Mouse (Mus musculus): ENCODE measurements around the gene Chuk. TPM values are rescaled to one million over a fixed set of nuclear protein-coding genes. Genes with fewer than 3 reads are reported as not detected.

The Chuk gene
- total RNA-seq, 2 experiments from 2014 or later = 62.3 to 66.0 TPM

DNA sequence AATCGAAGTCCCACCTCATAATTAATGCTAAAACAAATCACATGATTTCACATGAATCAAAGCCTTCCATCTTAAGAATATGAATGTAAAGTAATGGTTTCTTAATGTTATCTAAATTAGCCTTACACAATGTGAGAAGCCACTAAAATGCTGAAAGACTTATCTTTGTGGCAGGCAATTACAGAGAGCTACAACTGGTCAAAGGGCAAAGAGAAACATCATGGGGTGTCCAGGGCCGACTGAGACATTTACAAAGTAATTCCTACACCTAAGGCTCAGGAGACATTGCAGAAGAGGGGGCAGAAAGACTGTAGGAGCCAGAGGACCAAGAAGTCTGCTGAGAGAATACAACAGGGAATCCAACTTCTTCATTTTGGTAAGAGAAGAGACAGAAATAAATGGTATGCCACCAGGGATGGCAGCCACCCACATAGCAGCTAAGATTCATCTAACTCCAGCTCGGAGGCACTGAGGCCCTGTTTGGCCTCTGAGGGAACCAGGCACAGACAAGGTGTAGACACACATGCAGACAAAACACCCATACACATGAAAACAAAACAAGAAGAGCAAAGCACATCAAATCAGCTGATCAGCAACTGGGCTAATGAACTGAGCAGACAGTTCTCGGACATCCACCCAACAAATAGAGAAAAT lies 52.0 kb downstream of the Chuk start:
- ATAC-seq (replicated peaks; ENCODE audit: low FRiP score, low TSS enrichment, poor library complexity, severe bottlenecking) = no peak

DNA sequence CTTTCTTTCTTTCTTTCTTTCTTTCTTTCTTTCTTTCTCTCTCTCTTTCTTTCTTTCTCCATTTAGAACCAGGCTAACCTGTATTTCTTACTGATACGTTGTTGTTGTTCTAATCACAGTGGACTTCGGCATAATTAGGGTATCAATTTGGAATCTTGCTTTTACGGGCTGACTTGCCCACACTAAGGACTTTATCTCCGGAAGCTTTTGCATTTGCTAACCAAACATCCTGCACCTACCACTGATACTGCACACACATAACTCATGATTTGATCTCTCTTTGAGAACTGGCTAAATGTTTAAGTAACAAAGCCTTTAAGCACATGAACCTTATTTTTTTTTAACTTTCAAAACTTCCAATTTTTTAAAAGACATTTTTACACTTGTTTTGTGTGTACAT lies 56.9 kb downstream of the Chuk start:
- no peak for ATAC-seq (replicated peaks; ENCODE audit: low FRiP score, low TSS enrichment, poor library complexity, severe bottlenecking)

DNA sequence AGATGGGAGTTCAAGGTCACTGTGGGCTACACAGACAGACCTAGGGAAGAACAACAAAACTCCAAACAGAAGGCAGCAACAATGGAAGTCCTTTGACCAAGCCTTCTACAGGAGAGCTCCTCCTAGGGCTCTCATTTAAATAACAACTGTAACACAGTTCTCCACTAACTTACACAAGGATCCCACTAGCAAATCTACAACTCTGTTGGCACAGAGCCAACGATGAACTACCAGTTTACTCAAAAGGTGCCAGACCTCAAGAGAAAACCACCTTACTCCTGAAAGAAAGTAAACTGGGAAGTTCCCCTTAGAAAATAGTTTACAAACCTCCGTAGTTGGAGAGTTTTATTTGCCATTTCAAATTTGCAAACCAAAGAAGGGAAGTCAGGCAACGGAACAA lies 58.0 kb downstream of the Chuk start:
- no peak for ATAC-seq (replicated peaks; ENCODE audit: low FRiP score, low TSS enrichment, poor library complexity, severe bottlenecking)

DNA sequence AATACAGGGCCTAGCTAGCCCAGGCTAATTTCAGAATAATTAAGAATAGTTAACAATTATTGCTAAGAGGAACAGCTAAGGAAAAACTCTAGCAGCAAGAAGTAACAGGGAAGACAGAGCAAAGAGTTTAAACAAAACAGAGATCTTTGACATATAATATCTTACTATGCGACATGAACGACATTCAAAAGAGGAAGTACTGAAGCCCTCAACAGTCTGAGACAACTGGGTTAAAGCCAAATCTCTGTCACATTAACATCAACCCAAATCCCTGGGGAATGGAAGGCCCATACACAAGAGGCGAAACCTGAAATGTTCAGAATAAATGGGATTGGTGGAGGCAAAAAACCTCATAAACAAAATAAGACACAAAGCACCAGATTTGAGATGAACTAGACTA lies 61.4 kb downstream of the Chuk start:
- ATAC-seq (replicated peaks; ENCODE audit: low FRiP score, low TSS enrichment, poor library complexity, severe bottlenecking) = no peak

DNA sequence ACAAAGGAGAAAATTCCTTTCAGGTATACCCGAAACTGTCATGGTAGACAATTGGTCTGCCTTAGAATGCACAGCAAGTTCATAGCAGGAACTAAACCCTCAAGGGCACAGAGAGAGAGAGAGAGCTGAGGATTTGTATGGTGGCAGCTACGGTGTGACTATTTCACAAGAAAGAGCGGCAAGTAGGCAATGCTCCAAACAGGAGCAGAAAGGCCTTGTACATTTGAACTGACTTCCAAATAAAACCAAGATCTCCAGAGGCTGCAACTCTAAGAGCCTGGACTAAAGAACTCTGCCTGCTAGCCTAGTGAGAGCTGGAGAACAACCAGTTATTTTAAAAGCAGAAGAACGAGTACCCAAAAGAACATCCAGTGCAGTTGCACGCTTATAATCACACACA lies 65.2 kb downstream of the Chuk start:
- ATAC-seq (replicated peaks; ENCODE audit: low FRiP score, low TSS enrichment, poor library complexity, severe bottlenecking) = no peak

GRCm38 (mm10) chr19:44033396-44033795 lies 73.9 kb downstream of the Chuk start:
- no peak for ATAC-seq (replicated peaks; ENCODE audit: low FRiP score, low TSS enrichment, poor library complexity, severe bottlenecking)

DNA sequence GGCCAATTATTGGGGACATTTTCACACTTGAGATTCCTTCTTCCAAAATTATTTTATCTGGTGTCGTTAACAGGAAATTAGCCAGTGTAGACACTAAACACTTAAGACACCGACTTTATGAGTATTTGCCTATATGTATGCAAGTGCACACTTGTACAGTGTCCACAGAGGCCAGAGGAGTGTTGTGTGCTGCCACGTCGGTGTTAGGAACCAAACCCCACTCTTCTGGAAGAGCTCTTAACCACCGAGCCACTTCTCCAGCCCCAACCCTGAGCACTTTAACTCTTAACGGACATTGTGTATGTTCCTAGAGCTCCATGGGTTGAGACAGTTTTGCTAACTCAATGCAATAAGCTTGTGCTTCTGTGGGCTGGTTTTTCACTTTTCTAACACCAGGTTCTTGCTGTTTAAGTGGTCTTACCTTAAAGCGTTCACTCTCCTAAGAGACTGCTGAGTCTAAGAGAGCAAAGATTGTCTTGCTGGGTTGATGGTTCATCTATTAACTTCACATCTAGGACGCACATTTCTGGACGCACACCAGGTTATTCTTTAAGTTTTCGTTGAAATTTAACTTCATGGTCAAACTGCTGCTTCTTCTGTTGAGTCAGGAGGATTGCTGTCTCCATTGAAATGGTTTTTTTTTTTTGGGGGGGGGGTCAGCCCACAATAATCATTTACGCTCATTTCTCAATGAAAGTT lies 75.1 kb downstream of the Chuk start:
- no peak for ATAC-seq (replicated peaks; ENCODE audit: low FRiP score, low TSS enrichment, poor library complexity, severe bottlenecking)

GRCm38 (mm10) chr19:44030024-44030423 lies 77.3 kb downstream of the Chuk start:
- ATAC-seq (replicated peaks; ENCODE audit: low FRiP score, low TSS enrichment, poor library complexity, severe bottlenecking) = no peak

GRCm38 (mm10) chr19:44028972-44029371 lies 78.3 kb downstream of the Chuk start, which contains the start of gene Cyp2c23:
TSS of gene Cyp2c23 (minus strand) at chr19:44029208.
- no peak for ATAC-seq (replicated peaks; ENCODE audit: low FRiP score, low TSS enrichment, poor library complexity, severe bottlenecking)

GRCm38 (mm10) chr19:44026956-44027530 lies 80.2 kb downstream of the Chuk start:
- ATAC-seq (replicated peaks; ENCODE audit: low FRiP score, low TSS enrichment, poor library complexity, severe bottlenecking) = no peak

- ATAC-seq (replicated peaks; ENCODE audit: low FRiP score, low TSS enrichment, poor library complexity, severe bottlenecking) = no peak
Measured at GRCm38 (mm10) chr19:44024921-44025585, 82.2 kb downstream of the Chuk start.

Other genes starting within 250 kb of the Chuk start
- 2.1 and 5.0 TPM in 2 replicates for gene Dnmbp, start 167.3 kb downstream of the Chuk start, total RNA-seq (2014; fragmentation: Nextera tagmentation)
- gene Dnmbp, start 167.3 kb downstream of the Chuk start, total RNA-seq (2017) = 1.8 and 1.9 TPM in 2 replicates
- gene Cpn1, start 120.9 kb downstream of the Chuk start, total RNA-seq (2014; fragmentation: Nextera tagmentation) = not detected in 2 replicates
- gene Cpn1, start 120.9 kb downstream of the Chuk start, total RNA-seq (2017) = not detected in 2 replicates
- not detected in 2 replicates for gene Cyp2c23, start 78.3 kb downstream of the Chuk start, total RNA-seq (2014; fragmentation: Nextera tagmentation)
- gene Cyp2c23, start 78.3 kb downstream of the Chuk start, total RNA-seq (2017) = not detected in 2 replicates
- gene Erlin1, start 37.7 kb downstream of the Chuk start, total RNA-seq (2014; fragmentation: Nextera tagmentation) = 20.0 and 27.8 TPM in 2 replicates
- gene Erlin1, start 37.7 kb downstream of the Chuk start, total RNA-seq (2017) = 18.7 and 19.3 TPM in 2 replicates
- gene Cwf19l1, start 28.4 kb upstream of the Chuk start, total RNA-seq (2014; fragmentation: Nextera tagmentation) = 52.6 and 56.0 TPM in 2 replicates
- gene Cwf19l1, start 28.4 kb upstream of the Chuk start, total RNA-seq (2017) = 37.2 and 68.7 TPM in 2 replicates
- gene Bloc1s2, start 39.0 kb upstream of the Chuk start, total RNA-seq (2014; fragmentation: Nextera tagmentation) = 65.5 and 75.1 TPM in 2 replicates
- 33.0 and 53.6 TPM in 2 replicates for gene Bloc1s2, start 39.0 kb upstream of the Chuk start, total RNA-seq (2017)
- 0.04 TPM in 1 of 2 replicates, not detected in the other for gene Pkd2l1, start 85.0 kb upstream of the Chuk start, total RNA-seq (2014; fragmentation: Nextera tagmentation)
- not detected in 2 replicates for gene Pkd2l1, start 85.0 kb upstream of the Chuk start, total RNA-seq (2017)
- gene Scd3, start 95.8 kb upstream of the Chuk start, total RNA-seq (2014; fragmentation: Nextera tagmentation) = not detected in 2 replicates
- gene Scd3, start 95.8 kb upstream of the Chuk start, total RNA-seq (2017) = not detected in 2 replicates
- gene Scd2, start 186.2 kb upstream of the Chuk start, total RNA-seq (2014; fragmentation: Nextera tagmentation) = 56.2 and 62.2 TPM in 2 replicates
- gene Scd2, start 186.2 kb upstream of the Chuk start, total RNA-seq (2017) = 71.9 and 90.7 TPM in 2 replicates
- 0.69 and 2.1 TPM in 2 replicates for gene Scd4, start 225.6 kb upstream of the Chuk start, total RNA-seq (2014; fragmentation: Nextera tagmentation)
- gene Scd4, start 225.6 kb upstream of the Chuk start, total RNA-seq (2017) = 0.38 TPM in 1 of 2 replicates, not detected in the other